Mouse (Mus musculus): ENCODE results near the gene Myom3.

DNA sequence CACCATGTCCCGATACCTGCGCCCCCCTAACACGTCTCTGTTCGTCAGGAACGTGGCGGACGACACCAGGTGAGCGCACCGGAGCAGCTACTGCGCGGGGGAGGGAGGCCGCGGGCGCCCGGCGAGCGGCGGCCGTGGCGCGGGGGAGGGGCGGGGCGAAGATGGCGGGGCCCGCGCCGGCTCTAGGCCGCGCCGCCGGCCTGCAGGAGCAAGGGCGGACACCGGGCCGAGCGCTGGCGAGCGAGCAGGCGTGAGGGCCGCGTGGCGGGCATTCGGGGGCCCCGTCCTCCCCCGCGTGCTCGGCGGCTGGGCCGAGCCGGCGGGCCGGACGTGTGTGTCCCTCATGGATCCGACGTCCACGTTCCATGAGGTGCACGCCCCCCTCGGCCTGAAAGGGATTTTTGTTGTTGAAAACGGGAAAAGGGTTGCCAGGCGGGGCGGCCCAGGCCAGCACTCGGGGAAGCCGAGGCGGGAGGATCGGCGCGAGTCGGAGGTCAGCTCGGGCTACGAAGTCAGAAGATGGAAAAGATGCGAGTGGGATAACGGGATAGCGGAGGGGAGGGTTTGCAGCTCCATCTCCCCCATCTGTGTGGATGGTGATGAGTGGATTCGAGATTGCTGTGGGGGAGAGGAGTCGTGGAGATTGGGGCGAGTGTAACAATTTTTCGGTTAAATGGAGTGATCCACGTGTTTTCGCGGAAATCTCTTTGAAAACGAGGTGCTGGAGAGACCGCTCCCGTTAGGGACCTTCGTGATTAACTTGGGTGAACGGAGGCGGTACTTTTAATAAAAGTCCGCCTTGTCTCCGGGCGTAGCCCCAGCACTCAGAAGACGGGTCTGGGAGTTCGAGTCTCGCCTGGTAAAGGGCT lies 96.9 kb downstream of the Myom3 start:
- TF ChIP-seq CTCF (IDR thresholded peaks at IDR 0.05; ENCODE audit: borderline replicate concordance, control insufficient read depth, extremely low read depth, insufficient read depth, low read length, poor library complexity) (no peak), POLR2A (IDR thresholded peaks at IDR 0.05; ENCODE audit: control insufficient read depth, extremely low read depth, insufficient read depth, low read length, poor library complexity) (no peak)

Measured in thymus, adult 2 months (tissue).